Mouse (Mus musculus): ENCODE data around the gene Grn.

DNA sequence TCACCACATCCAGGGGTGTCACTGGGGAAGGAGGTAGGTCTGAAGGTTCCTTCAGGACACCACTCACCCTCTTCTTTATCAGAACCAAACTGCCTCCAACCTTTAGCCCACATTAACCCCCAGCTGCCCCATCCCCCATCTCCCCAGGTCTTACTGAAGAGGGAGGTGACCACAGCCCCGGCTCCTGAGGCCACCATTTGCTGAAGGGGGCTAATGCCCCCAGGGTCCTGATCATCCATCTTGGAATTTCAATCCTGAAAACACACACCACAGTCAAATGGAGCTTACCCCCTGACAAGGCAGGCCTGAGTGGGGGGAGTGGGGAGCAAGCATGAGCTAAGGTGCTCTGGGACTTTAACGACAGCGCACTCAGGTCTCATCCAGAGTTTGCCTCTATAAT is 23.7 kb upstream of the Grn start:
- no peak for TF ChIP-seq CTCF (IDR thresholded peaks at IDR 0.05; ENCODE audit: low read depth)
- TF ChIP-seq EP300 (IDR thresholded peaks at IDR 0.05; ENCODE audit: low read depth): 0 out of 2 replicates have a peak, but pooled peaks have one; percentile 24
